Mouse (Mus musculus): ENCODE measurements at regions not wholly inside any gene's neighbourhood (a gene's known extent, or its start where the extent isn't known, plus 50 kb on each side); places are given as distances from the start of the nearest gene placed in this dataset.

- no peak for DNase-seq
- no peaks in the 10 kb centered on the region for H3K4me1 ChIP-seq (replicated peaks; ENCODE audit: control insufficient read depth, insufficient read depth, low read length)
- H3K27ac ChIP-seq (ENCODE audit: control insufficient read depth, insufficient read depth, low read length) = no peak overlapping the region
- no peaks in the 10 kb centered on the region for H3K27me3 ChIP-seq (ENCODE audit: control insufficient read depth, insufficient read depth, low read length)
- WGBS = 95% methylated on average over 6 of the region's 6 CpGs
- TF ChIP-seq CTCF (IDR thresholded peaks at IDR 0.05; ENCODE audit: borderline replicate concordance, control insufficient read depth, extremely low read depth, insufficient read depth, low read length, poor library complexity) (no peak), POLR2A (IDR thresholded peaks at IDR 0.05; ENCODE audit: control insufficient read depth, extremely low read depth, insufficient read depth, low read length, poor library complexity) (no peak)
- H3K36me3 ChIP-seq (ENCODE audit: control insufficient read depth, insufficient read depth, low read length) = no peaks in the 10 kb centered on the region
- no peak overlapping the region for H3K4me3 ChIP-seq (ENCODE audit: control insufficient read depth, insufficient read depth, low read length)
Measured at GRCm38 (mm10) chr17:7655966-7656365, 171.1 kb downstream of the Fndc1 start.

- Histone ChIP-seq H3K36me3 (ENCODE audit: control insufficient read depth, insufficient read depth, low read length) (no peaks in the 10 kb centered on the region), H3K4me3 (ENCODE audit: control insufficient read depth, insufficient read depth, low read length) (no peak overlapping the region), H3K27me3 (ENCODE audit: control insufficient read depth, insufficient read depth, low read length) (no peaks in the 10 kb centered on the region), H3K27ac (ENCODE audit: control insufficient read depth, insufficient read depth, low read length) (no peak overlapping the region), H3K4me1 (replicated peaks; ENCODE audit: control insufficient read depth, insufficient read depth, low read length) (no peaks in the 10 kb centered on the region)
- TF ChIP-seq POLR2A (IDR thresholded peaks at IDR 0.05; ENCODE audit: control insufficient read depth, extremely low read depth, insufficient read depth, low read length, poor library complexity) (no peak), CTCF (IDR thresholded peaks at IDR 0.05; ENCODE audit: borderline replicate concordance, control insufficient read depth, extremely low read depth, insufficient read depth, low read length, poor library complexity) (no peak)
- WGBS = 80% methylated on average over 7 of the region's 7 CpGs
- no peak for DNase-seq
Measured at GRCm38 (mm10) chr17:7654064-7654564, 173.0 kb downstream of the Fndc1 start.

DNA sequence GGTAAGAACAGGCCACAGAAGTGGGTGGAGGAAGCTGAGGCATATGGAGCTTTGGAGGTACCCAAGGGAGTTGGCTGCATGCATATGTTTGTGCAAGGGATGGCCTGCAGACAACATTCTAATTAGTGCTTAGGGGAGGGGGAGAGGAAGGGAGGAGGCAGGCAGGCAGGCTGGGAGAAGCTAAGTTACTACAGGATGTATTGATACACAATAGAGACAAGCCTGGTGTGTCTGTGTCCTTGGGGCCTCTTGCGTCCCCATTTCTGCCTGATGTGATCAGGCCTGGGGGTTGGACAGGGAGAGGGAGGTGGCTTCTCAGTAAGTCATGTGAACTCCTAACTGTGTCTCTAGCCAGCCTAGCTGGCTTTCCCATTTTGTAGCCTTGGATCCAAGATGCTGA lies 175.1 kb downstream of the Fndc1 start:
- TF ChIP-seq CTCF (IDR thresholded peaks at IDR 0.05; ENCODE audit: borderline replicate concordance, control insufficient read depth, extremely low read depth, insufficient read depth, low read length, poor library complexity) = no peak
- no peak for TF ChIP-seq POLR2A (IDR thresholded peaks at IDR 0.05; ENCODE audit: control insufficient read depth, extremely low read depth, insufficient read depth, low read length, poor library complexity)
- Histone ChIP-seq H3K4me3 (ENCODE audit: control insufficient read depth, insufficient read depth, low read length) (no peak overlapping the region), H3K27me3 (ENCODE audit: control insufficient read depth, insufficient read depth, low read length) (no peaks in the 10 kb centered on the region), H3K27ac (ENCODE audit: control insufficient read depth, insufficient read depth, low read length) (no peak overlapping the region), H3K4me1 (replicated peaks; ENCODE audit: control insufficient read depth, insufficient read depth, low read length) (no peaks in the 10 kb centered on the region), H3K36me3 (ENCODE audit: control insufficient read depth, insufficient read depth, low read length) (no peaks in the 10 kb centered on the region)
- 88% methylated on average over 1 of the region's 1 CpGs for WGBS
- DNase-seq = no peak

DNA sequence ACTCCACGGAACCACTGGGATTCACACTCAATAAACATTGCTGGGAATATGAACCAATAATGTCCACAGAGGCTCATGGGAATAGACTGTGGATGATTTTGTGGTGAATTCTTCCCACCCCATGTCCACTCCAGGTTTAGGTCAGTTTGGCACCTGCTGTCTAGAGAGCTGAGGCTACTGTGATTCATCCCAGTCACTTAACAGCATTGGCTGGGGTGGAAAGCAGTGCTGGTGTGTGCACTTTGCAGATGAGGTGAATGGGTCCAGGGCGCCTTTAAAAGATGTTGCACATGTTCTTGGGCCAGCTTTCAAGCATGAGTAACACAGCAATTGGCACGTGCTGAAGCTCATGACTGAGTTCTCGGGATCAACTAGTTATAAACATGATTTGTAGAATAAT lies 176.7 kb downstream of the Fndc1 start:
- TF ChIP-seq POLR2A (IDR thresholded peaks at IDR 0.05; ENCODE audit: control insufficient read depth, extremely low read depth, insufficient read depth, low read length, poor library complexity) = no peak
- TF ChIP-seq CTCF (IDR thresholded peaks at IDR 0.05; ENCODE audit: borderline replicate concordance, control insufficient read depth, extremely low read depth, insufficient read depth, low read length, poor library complexity) = no peak
- no peak for DNase-seq
- Histone ChIP-seq H3K36me3 (ENCODE audit: control insufficient read depth, insufficient read depth, low read length) (no peaks in the 10 kb centered on the region), H3K27ac (ENCODE audit: control insufficient read depth, insufficient read depth, low read length) (no peak overlapping the region), H3K27me3 (ENCODE audit: control insufficient read depth, insufficient read depth, low read length) (no peaks in the 10 kb centered on the region), H3K4me1 (replicated peaks; ENCODE audit: control insufficient read depth, insufficient read depth, low read length) (no peaks in the 10 kb centered on the region), H3K4me3 (ENCODE audit: control insufficient read depth, insufficient read depth, low read length) (no peak overlapping the region)
- 92% methylated on average over 4 of the region's 4 CpGs for WGBS

DNA sequence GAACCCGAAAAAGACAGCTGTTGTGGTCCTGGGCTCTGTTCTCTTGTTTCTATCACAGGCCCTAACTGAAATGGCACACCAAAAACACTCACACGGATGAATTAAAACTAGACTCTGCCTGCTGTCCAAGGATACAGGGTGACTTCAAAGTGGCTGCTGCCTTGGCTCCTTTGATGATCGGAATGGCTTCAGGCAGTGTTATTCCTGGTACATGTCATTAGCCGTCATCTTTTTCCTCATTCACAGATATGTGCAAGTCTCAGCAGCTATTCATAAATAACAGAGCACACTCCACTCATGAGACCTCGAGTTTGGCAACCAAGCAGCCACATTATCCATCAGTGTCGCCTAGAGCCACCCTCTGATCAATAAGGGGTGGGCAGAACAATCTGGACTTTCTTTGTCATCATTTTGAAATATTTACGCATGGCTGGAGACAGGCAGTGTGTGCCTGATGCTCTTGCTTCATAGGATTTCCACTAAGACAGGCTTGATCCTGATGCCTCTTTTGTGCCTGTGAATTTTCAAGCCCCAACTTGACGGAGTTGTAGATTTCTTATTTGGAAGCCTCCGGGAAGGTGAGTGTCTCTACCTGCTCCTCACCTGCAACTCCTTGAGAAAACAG lies 182.1 kb downstream of the Fndc1 start:
- TF ChIP-seq CTCF (IDR thresholded peaks at IDR 0.05; ENCODE audit: borderline replicate concordance, control insufficient read depth, extremely low read depth, insufficient read depth, low read length, poor library complexity) (no peak), POLR2A (IDR thresholded peaks at IDR 0.05; ENCODE audit: control insufficient read depth, extremely low read depth, insufficient read depth, low read length, poor library complexity) (no peak)
- Histone ChIP-seq H3K4me3 (ENCODE audit: control insufficient read depth, insufficient read depth, low read length) (no peak overlapping the region), H3K4me1 (replicated peaks; ENCODE audit: control insufficient read depth, insufficient read depth, low read length) (no peaks in the 10 kb centered on the region), H3K27ac (ENCODE audit: control insufficient read depth, insufficient read depth, low read length) (no peak overlapping the region), H3K27me3 (ENCODE audit: control insufficient read depth, insufficient read depth, low read length) (no peaks in the 10 kb centered on the region), H3K36me3 (ENCODE audit: control insufficient read depth, insufficient read depth, low read length) (no peaks in the 10 kb centered on the region)
- 82% methylated on average over 9 of the region's 9 CpGs for WGBS
- DNase-seq = no peak

DNA sequence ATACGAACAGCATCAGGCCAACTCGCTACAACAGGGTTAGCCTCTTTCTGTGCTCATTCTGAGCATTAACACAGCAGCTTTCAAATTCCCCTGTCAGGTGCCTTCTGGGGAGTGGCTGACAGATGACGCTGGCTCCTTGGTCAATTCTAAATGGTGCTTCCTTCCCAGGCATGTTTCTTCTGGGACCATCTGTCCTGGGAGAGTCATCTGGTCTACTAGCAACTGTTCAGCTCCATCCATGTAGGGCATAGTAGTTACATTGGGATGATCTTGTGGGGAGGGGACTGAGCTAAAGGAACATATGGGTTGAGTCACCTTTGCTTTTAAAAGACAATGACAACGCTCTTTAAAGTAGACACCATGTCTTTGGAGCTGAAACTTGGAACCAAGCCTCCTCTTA lies 183.5 kb downstream of the Fndc1 start:
- H3K4me1 ChIP-seq (replicated peaks; ENCODE audit: control insufficient read depth, insufficient read depth, low read length) = no peaks in the 10 kb centered on the region
- no peaks in the 10 kb centered on the region for H3K36me3 ChIP-seq (ENCODE audit: control insufficient read depth, insufficient read depth, low read length)
- no peaks in the 10 kb centered on the region for H3K27me3 ChIP-seq (ENCODE audit: control insufficient read depth, insufficient read depth, low read length)
- TF ChIP-seq CTCF (IDR thresholded peaks at IDR 0.05; ENCODE audit: borderline replicate concordance, control insufficient read depth, extremely low read depth, insufficient read depth, low read length, poor library complexity) (no peak), POLR2A (IDR thresholded peaks at IDR 0.05; ENCODE audit: control insufficient read depth, extremely low read depth, insufficient read depth, low read length, poor library complexity) (no peak)
- 88% methylated on average over 4 of the region's 4 CpGs for WGBS
- H3K4me3 ChIP-seq (ENCODE audit: control insufficient read depth, insufficient read depth, low read length) = no peak overlapping the region
- H3K27ac ChIP-seq (ENCODE audit: control insufficient read depth, insufficient read depth, low read length) = no peak overlapping the region
- DNase-seq = no peak

DNA sequence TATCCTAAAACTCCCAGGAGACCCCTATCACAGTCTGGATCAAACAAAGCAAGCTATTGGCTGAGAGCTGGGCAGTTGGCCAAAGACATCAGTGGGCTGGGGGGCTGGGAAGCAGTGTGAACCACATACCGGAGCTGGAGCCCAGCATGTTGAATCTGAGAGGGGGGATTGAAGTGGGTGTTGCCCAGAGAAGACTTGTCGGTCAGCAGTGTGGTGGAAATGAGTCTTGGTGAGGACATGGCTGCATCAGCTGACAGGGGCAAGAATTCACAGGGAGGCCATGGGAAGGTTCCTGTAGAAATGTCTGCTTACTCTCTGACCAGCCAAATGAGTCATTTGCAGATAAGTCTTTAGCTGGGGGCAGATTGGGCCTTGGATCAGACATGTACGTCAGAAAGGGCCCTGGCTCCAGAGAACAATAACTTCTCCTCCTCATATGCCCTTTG lies 184.6 kb downstream of the Fndc1 start:
- no peak for TF ChIP-seq CTCF (IDR thresholded peaks at IDR 0.05; ENCODE audit: borderline replicate concordance, control insufficient read depth, extremely low read depth, insufficient read depth, low read length, poor library complexity)
- TF ChIP-seq POLR2A (IDR thresholded peaks at IDR 0.05; ENCODE audit: control insufficient read depth, extremely low read depth, insufficient read depth, low read length, poor library complexity) = no peak
- no peak for DNase-seq
- Histone ChIP-seq H3K27ac (ENCODE audit: control insufficient read depth, insufficient read depth, low read length) (no peak overlapping the region), H3K36me3 (ENCODE audit: control insufficient read depth, insufficient read depth, low read length) (no peaks in the 10 kb centered on the region), H3K4me3 (ENCODE audit: control insufficient read depth, insufficient read depth, low read length) (no peak overlapping the region), H3K4me1 (replicated peaks; ENCODE audit: control insufficient read depth, insufficient read depth, low read length) (no peaks in the 10 kb centered on the region), H3K27me3 (ENCODE audit: control insufficient read depth, insufficient read depth, low read length) (no peaks in the 10 kb centered on the region)
- 77% methylated on average over 3 of the region's 3 CpGs for WGBS

Measured in thymus, adult 2 months (tissue).